Mouse (Mus musculus): ENCODE measurements around the gene Robo4.

DNA sequence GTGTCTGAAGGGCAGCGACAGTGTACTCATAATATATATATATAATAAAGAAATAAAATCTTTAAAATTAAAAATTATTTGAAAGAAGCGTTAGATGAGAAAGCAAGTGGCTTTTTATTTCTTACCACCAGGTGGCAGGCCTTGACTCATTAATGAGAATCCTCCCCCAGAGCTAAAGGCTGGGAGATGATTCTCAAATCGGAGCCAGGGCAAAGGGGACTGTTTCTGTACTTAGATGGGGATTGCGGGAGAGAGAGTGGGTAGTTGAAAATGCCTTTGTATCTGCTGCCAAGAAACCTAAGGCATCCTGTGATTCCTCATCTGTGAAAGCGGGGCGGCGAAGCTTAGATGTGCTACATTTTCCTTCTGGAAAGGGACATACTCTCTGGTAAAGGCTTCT lies 61.1 kb downstream of the Robo4 start:
- TF ChIP-seq POLR2A (IDR thresholded peaks at IDR 0.05; ENCODE audit: insufficient read length, low read depth) (no peak), E2F4 (IDR thresholded peaks at IDR 0.05; ENCODE audit: insufficient read depth) (no peak), POLR2AphosphoS2 (IDR thresholded peaks at IDR 0.05; ENCODE audit: insufficient read length, low read depth) (no peak)
